Mouse (Mus musculus) ES-E14 (cell line): ENCODE measurements around the gene Aqr. TPM values are rescaled to one million over a fixed set of nuclear protein-coding genes. Genes with fewer than 3 reads are reported as not detected.
A peak's percentile ranks its signal among the peaks of the same experiment; 100 is the strongest.

Experiments used
- DNase-seq: peaks from one replicate; pipeline ENCODE4 v3.0.0-alpha.2; 2013; ENCODE audit warnings: low read depth, low spot score
- H3K27ac ChIP-seq: 2 replicates; pipeline ENCODE4 v1.5.1; 2012; ENCODE audit warnings: low read depth, mild to moderate bottlenecking, low read length, moderate library complexity, mixed read lengths; ENCODE audit not compliant: poor library complexity, insufficient read depth, severe bottlenecking
- H3K36me3 ChIP-seq: 2 replicates; pipeline ENCODE4 v1.6.1; 2012; ENCODE audit warnings: mild to moderate bottlenecking, low read length, moderate library complexity, mixed read lengths; ENCODE audit not compliant: control insufficient read depth, poor library complexity, insufficient read depth, severe bottlenecking
- H3K4me1 ChIP-seq, 2 experiments: fragments of 150-350 bp in 1 of 2; sonication (generic) in 1 of 2; 2 replicates each; pipeline ENCODE4 v1.6.1; 2012; ENCODE audit warnings: low read length in 2 of 2, mild to moderate bottlenecking in 1 of 2, mixed read lengths in 1 of 2; ENCODE audit not compliant: control insufficient read depth in 2 of 2, insufficient read depth in 2 of 2, poor library complexity in 1 of 2
- H3K4me3 ChIP-seq, 2 experiments: fragments of 150-350 bp in 1 of 2; sonication (generic) in 1 of 2; 2 replicates each; pipeline ENCODE4 v1.5.1; 2012; ENCODE audit warnings: low read length in 2 of 2, low read depth in 1 of 2, mild to moderate bottlenecking in 1 of 2, mixed read lengths in 1 of 2; ENCODE audit not compliant: insufficient read depth in 1 of 2, poor library complexity in 1 of 2, severe bottlenecking in 1 of 2
- H3K9ac ChIP-seq: 2 replicates; pipeline ENCODE4 v1.6.1; 2012; ENCODE audit warnings: low read depth, mild to moderate bottlenecking, low read length, mixed read lengths; ENCODE audit not compliant: poor library complexity, insufficient read depth, severe bottlenecking
- H3K9me3 ChIP-seq: fragments of 150-350 bp; sonication (generic); 2 replicates; pipeline ENCODE4 v1.6.1; 2012; ENCODE audit warnings: low read depth, mild to moderate bottlenecking, low read length; ENCODE audit not compliant: control insufficient read depth, insufficient read depth
- CHD2 ChIP-seq: IDR thresholded peaks from 2 replicates; pipeline ENCODE4 v1.6.1; 2014; ENCODE audit warnings: mild to moderate bottlenecking, low read depth, low read length, inconsistent platforms
- HCFC1 ChIP-seq: IDR thresholded peaks from 2 replicates; pipeline ENCODE4 v1.6.1; 2012; ENCODE audit warnings: low read length, inconsistent platforms, borderline replicate concordance; ENCODE audit not compliant: insufficient read depth
- MAFK ChIP-seq: IDR thresholded peaks from 2 replicates; pipeline ENCODE4 v1.6.1; 2014; ENCODE audit warnings: mild to moderate bottlenecking, low read depth, low read length, inconsistent platforms; ENCODE audit not compliant: insufficient read depth
- ZC3H11A ChIP-seq: IDR thresholded peaks from 2 replicates; pipeline ENCODE4 v1.6.1; 2012; ENCODE audit warnings: low read depth, mild to moderate bottlenecking, inconsistent platforms, low read length, borderline replicate concordance
- ZNF384 ChIP-seq: IDR thresholded peaks from 2 replicates; pipeline ENCODE4 v1.6.1; 2012; ENCODE audit warnings: low read depth, low read length, inconsistent platforms
- in situ Hi-C, 2 experiments: fragments of 600-800 bp; cut with MboI; formaldehyde crosslinking; loops; one replicate each; pipeline ENCODE4 v1.15.1; 2025; ENCODE audit warnings: low sequenced_read_pairs in 2 of 2, inconsistent platforms in 1 of 2; ENCODE audit not compliant: unreplicated experiment in 2 of 2
- total RNA-seq: library from RNA; depleted of rRNA; stranded (reverse); fragments of 300-350 nt; gene quantifications from 2 replicates; pipeline ENCODE4 v1.2.3, GENCODE M21; 2012

Aqr gene
- total RNA-seq, 1 experiment: 80.2 TPM

DNA sequence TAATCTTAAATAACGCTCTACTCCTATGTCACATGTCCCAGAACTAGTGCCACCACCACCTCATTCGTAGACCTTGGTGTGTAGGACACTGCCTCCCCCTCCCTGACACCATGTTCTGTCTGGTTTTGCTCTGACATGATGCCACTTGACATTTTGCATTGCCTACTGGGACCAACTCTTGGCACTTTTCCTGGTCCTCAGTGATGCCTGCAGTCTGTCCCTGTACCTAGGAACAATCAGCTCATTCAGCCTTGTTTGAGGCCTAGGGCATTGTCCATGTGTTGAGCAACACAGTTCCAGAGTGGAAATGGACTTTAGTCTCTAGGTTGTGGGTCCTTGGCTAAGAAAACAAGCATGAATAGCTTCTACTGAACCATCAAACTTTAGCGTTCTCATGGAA is 97.0 kb downstream of the Aqr start:
- in situ Hi-C loops: no loop called here

DNA sequence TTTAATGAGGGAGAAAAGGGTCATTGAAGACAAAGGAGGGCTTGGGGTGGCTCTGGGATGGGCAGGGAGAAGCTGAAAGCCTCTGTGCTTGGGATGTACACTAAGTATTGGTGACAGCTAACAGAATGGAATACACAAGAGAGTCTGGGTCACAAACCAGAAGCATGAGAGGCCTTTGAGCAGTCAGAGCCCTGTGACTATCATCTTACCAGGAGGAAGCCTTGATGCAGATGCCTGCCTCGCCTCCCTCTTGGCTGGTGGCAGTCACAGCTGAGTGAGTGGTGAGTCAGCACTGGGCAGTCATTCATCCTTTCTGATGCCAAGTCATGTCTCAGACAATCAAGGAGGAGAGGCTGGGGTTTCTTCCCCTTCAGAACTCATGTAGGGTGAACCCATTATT is 99.6 kb downstream of the Aqr start:
- Histone ChIP-seq H3K9ac (no peak overlapping the region), H3K4me1 (no peaks in the 10 kb centered on the region), H3K4me3 (no peak overlapping the region), H3K36me3 (no peaks in the 10 kb centered on the region), H3K9me3 (no peaks in the 10 kb centered on the region), H3K27ac (no peak overlapping the region)
- no peak for DNase-seq
- in situ Hi-C loops: no loop called here
- no peak for TF ChIP-seq ZNF384
- no peak for TF ChIP-seq HCFC1
- no peak for TF ChIP-seq CHD2
- TF ChIP-seq MAFK: 0 out of 2 replicates have a peak, but pooled peaks have one; percentile 9
- no peak for TF ChIP-seq ZC3H11A

More for the DNA sequence above, 97.0 kb downstream of the Aqr start:
- no peak overlapping the region for H3K27ac ChIP-seq
- DNase-seq: no peak
- no peaks in the 10 kb centered on the region for H3K36me3 ChIP-seq
- no peaks in the 10 kb centered on the region for H3K4me1 ChIP-seq
- no peak overlapping the region for H3K4me3 ChIP-seq
- H3K9ac ChIP-seq: no peak overlapping the region
- no peaks in the 10 kb centered on the region for H3K9me3 ChIP-seq
- TF ChIP-seq ZNF384: no peak
- TF ChIP-seq HCFC1: no peak
- TF ChIP-seq MAFK: no peak
- TF ChIP-seq CHD2: no peak
- no peak for TF ChIP-seq ZC3H11A

DNA sequence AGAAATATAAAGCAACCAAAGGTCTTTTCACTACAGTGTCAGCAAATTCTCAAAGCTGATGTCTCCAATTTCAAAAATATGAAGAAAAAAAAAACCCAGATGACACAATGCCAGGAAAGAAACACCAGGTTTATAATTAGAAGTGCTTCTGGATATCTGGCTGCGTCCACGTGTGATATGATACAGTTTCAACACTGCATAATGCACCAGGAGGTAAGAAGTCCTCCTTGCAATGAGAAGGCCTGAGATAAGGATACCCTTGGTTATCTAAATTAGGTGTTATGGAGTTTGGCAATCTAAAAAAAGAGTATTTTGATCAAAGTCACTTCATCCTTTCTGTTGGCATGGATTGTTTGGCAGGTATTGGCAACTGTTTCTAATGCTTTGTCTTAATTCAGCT is 114.9 kb downstream of the Aqr start:
- H3K36me3 ChIP-seq: no peaks in the 10 kb centered on the region
- H3K9ac ChIP-seq: no peak overlapping the region
- H3K4me3 ChIP-seq: no peak overlapping the region
- H3K4me1 ChIP-seq: no peaks in the 10 kb centered on the region
- no peaks in the 10 kb centered on the region for H3K9me3 ChIP-seq
- no peak for DNase-seq
- in situ Hi-C loops: no loop called here
- no peak overlapping the region for H3K27ac ChIP-seq
- TF ChIP-seq ZNF384 (no peak), CHD2 (no peak), HCFC1 (no peak), MAFK (no peak), ZC3H11A (no peak)

DNA sequence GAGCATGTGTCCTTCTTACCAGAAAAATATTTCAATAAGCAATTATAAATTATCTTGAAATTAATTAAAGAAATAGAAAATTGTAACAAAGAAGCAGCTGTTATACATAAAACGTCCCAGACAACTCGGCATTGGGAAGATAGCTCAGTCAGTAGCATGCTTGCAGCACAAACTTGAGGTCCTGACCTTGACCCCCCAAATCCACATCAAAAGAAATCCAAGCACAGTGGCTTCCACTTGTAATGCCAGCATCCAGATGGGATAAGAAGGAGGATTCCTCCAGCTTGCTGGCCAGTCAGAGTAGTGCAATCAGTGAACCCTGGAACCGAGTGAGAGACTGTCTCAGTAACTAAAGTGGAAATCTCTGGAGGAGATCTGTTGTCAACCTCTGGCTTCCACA is 120.6 kb downstream of the Aqr start:
- Histone ChIP-seq H3K27ac (no peak overlapping the region), H3K4me1 (no peaks in the 10 kb centered on the region), H3K36me3 (no peaks in the 10 kb centered on the region), H3K9me3 (no peaks in the 10 kb centered on the region), H3K4me3 (no peak overlapping the region), H3K9ac (no peak overlapping the region)
- TF ChIP-seq MAFK (no peak), HCFC1 (no peak), ZC3H11A (no peak), CHD2 (no peak), ZNF384 (no peak)
- in situ Hi-C loops: no loop called here
- DNase-seq: no peak

DNA sequence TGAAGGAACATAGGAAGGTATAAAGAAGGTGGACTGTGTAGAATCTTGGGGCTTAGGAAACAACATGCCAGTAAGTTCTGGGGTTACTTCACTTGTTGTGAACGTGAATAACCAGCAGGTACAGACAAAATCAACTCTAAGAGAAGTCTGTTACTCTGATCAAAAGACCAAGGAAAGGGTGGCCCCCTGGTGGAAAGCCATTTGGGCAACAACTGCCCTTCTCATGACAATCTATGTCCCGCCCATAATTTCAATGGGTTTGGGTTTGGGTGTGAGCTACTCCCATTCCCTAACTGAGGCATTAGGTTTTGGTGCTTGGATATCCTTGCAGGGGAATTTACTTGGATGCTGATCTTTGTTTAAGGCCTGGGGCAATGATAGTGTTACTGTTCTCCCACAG is 122.8 kb downstream of the Aqr start:
- in situ Hi-C loops: no loop called here
- peak; percentile 30 for DNase-seq

More for the DNA sequence above, 122.8 kb downstream of the Aqr start:
- Histone ChIP-seq H3K9me3 (no peaks in the 10 kb centered on the region), H3K9ac (no peak overlapping the region), H3K36me3 (no peaks in the 10 kb centered on the region), H3K4me3 (no peak overlapping the region), H3K4me1 (peaks cover 0 to 2% of the 10 kb centered on the region in 2 experiments; a peak in 1 of 4 replicates), H3K27ac (no peak overlapping the region)
- TF ChIP-seq CHD2 (no peak), ZC3H11A (no peak), MAFK (no peak), ZNF384 (no peak), HCFC1 (no peak)
